Mouse (Mus musculus) hindlimb bud, embryonic 11.5 days (tissue): ENCODE measurements around the gene Fgf10.

Source experiments
- DNase-seq: peaks from one replicate; pipeline ENCODE4 v3.0.0-alpha.2; 2012; ENCODE audit warnings: low read depth, low spot score; ENCODE audit errors: extremely low spot score

Gene Fgf10

GRCm38 (mm10) chr13:118669491-118669890 lies at the start of gene Fgf10:
Gene Fgf10, plus strand, starts transcription at chr13:118669791.
- no peak for DNase-seq

GRCm38 (mm10) chr13:118629661-118630428 lies 39.7 kb upstream of the Fgf10 start:
- no peak for DNase-seq

GRCm38 (mm10) chr13:118631500-118631899 lies 38.1 kb upstream of the Fgf10 start:
- DNase-seq: no peak

- DNase-seq: no peak
Observed at GRCm38 (mm10) chr13:118636047-118636446, 33.5 kb upstream of the Fgf10 start.

- no peak for DNase-seq
Observed at GRCm38 (mm10) chr13:118642585-118642984, 27.0 kb upstream of the Fgf10 start.

GRCm38 (mm10) chr13:118643138-118643537 lies 26.5 kb upstream of the Fgf10 start:
- DNase-seq: no peak

- DNase-seq: no peak
Observed at GRCm38 (mm10) chr13:118656991-118657390, 12.6 kb upstream of the Fgf10 start.

GRCm38 (mm10) chr13:118658031-118658430 lies 11.6 kb upstream of the Fgf10 start:
- DNase-seq: no peak

GRCm38 (mm10) chr13:118658608-118659326 lies 10.8 kb upstream of the Fgf10 start:
- no peak for DNase-seq

- DNase-seq: no peak
Observed at GRCm38 (mm10) chr13:118661664-118662063, 7.9 kb upstream of the Fgf10 start.

GRCm38 (mm10) chr13:118664901-118665300 lies 4.7 kb upstream of the Fgf10 start:
- DNase-seq: no peak

- no peak for DNase-seq
Observed at GRCm38 (mm10) chr13:118679228-118679627, 9.6 kb downstream of the Fgf10 start.

GRCm38 (mm10) chr13:118693049-118693448 lies 23.5 kb downstream of the Fgf10 start:
- no peak for DNase-seq

- DNase-seq: no peak
Observed at GRCm38 (mm10) chr13:118695103-118695502, 25.5 kb downstream of the Fgf10 start.

GRCm38 (mm10) chr13:118703727-118704126 lies 34.1 kb downstream of the Fgf10 start:
- DNase-seq: no peak

- no peak for DNase-seq
Observed at GRCm38 (mm10) chr13:118705716-118706115, 36.1 kb downstream of the Fgf10 start.

- DNase-seq: no peak
Observed at GRCm38 (mm10) chr13:118709912-118710311, 40.3 kb downstream of the Fgf10 start.

- no peak for DNase-seq
Observed at GRCm38 (mm10) chr13:118713626-118714150, 44.1 kb downstream of the Fgf10 start.

- no peak for DNase-seq
Observed at GRCm38 (mm10) chr13:118714284-118715065, 44.9 kb downstream of the Fgf10 start.

GRCm38 (mm10) chr13:118715066-118716018 lies 45.8 kb downstream of the Fgf10 start:
- DNase-seq: no peak
